Mouse (Mus musculus) layer of hippocampus, postnatal 10 days (tissue): ENCODE measurements around the gene Copz2. TPM values are rescaled to one million over a fixed set of nuclear protein-coding genes. Genes with fewer than 3 reads are reported as not detected.
"Not testable (repeated sequence)": the region's sequence is repeated elsewhere in the genome, so short reads cannot be mapped to it uniquely, and the experiment has no call there.

Experiments used
- DNase-seq, 2 experiments: peaks; one replicate each; pipeline ENCODE4 v3.0.0; 2021; ENCODE audit warnings: low spot score in 2 of 2
- long read RNA-seq: library from polyadenylated mRNA; stranded (forward); transcript quantifications from one replicate; pipeline ENCODE4 v2.0.0, GENCODE M21; 2023
- total RNA-seq, 2 experiments: library from RNA; stranded (reverse); gene quantifications; 2 replicates each; pipeline ENCODE4 v1.2.3; 2021

Gene Copz2
- 1 to 10 TPM; 4.2 to 5.6 TPM for total RNA-seq
- long read RNA-seq, transcript Copz2-201 (9 exons, 930 nt), result major isoform, 10 of 13 reads
- long read RNA-seq, partial matches to known transcripts, result 2 of 13 reads
- long read RNA-seq, other reads (novel, unspliced or antisense), result 1 of 13 reads

DNA sequence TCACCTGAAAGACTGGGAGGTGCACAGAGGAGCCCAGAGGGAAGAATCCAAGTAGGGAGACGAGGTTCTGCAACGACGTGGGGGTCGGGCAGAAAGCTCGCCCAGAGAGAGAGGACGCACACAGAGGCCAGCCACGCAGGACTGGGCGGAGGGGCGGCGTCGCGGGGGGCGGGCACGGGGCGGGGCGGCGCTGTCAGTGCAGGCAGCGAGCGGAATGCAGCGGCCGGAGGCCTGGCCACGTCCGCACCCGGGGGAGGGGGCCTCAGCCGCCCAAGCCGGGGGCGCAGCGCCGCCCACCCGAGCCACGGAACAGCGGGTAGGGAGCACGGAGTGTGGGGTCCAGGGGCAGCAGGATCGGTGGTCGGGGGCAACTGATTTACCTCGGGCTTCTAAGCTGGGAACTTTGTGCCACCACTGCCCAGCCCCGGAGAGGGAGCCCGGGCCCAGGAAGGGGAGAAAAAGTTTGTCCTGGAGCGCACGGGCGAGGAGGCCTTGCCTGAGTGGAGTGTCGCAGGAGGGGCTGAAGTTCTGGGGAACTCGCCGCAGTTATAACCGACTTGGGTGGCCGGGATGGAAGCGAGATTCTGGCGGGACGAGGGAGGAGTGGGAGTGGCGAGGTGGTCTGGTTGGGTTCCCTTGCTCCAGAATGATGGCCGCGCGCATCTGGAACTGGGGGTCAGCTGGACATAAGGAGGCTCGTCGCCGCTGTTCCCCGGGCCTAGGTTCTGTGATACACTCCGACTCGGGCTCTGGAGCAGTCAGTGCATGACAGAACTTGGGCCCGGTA, at the start of gene Copz2:
Gene Copz2, plus strand, starts transcription at position 190 of the 787 bp plus-strand sequence.
- DNase-seq, result no peak

DNA sequence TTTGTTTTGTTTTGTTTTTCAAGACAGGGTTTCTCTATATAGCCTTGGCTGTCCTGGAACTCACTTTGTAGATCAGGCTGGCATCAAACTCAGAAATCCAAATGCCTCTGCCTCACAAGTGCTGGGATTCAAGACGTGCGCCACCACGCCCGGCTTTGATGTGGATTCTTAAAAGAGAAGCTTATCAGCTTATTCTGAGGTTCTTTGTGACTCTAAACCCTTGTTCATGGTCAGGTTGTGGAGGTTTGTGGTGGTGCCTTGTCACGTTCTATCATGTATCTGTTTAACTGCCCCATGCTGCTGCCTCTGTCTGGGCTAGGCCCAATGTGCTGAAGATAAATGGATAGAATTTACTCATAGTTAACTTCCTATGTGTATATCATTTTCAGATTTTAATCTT, 44.1 kb upstream of the Copz2 start:
- DNase-seq, result no peak

DNA sequence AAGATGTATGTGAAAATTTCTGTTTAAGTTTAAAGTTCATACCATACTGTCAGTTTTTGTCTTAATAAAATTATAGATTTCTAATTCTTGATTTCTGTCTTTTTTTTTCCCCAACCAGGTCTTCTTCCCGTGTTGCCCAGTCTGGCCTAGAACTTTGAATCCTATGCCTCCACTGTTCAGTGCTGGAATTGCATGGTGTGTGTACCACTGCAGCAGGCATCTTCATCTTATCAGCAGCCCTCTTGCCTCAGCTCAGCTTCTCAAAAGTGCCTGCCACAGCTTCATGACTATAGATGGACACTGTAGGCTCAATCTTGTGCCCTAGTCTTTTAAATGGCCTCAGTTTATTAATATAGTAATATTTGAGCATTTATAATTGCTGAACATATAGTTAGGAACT, 41.6 kb upstream of the Copz2 start:
- no peak for DNase-seq

- no peak for DNase-seq
Observed at GRCm38 (mm10) chr11:96809562-96810235, 40.0 kb upstream of the Copz2 start.

GRCm38 (mm10) chr11:96811188-96811587, 38.5 kb upstream of the Copz2 start:
- not testable (repeated sequence) for DNase-seq

DNA sequence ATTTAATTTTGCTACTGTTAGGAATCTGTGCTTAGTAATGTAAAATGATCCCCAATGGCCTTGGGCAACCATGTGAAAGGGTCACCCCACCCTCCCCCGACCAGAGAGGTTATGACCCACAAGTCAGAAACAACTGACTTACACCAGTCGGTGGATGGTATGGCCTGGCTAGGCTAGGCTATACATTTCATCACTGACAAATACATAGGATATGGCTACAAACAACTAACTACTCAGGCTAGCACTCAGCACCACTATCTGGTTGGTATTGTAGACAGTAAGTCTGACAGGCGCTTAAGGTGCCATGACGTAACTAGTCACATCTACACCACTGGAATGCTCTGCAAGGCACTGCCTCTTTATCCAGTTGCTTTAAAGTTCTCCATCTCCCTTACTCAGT, 36.2 kb upstream of the Copz2 start:
- no peak for DNase-seq

- DNase-seq, result no peak
Observed at GRCm38 (mm10) chr11:96813920-96814319, 35.8 kb upstream of the Copz2 start.

DNA sequence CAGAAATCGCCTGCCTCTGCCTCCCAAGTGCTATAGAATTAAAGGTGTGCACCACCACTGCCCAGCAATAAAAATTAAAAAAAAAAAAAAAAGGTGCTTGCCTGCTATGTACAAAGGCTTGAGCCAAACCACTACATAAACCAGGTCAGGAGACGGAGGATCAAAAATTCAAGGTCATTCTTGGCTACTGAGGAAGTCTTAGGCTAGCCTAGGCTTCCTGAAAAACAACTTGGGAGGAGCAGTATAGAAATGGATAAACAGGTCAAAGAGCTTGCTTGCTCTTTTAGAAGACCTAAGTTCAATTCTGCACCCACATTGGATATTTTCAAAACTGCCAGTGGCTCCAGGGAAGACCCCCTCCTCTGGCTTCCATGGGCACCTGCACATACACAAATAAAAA, 35.2 kb upstream of the Copz2 start:
- no peak for DNase-seq

GRCm38 (mm10) chr11:96815895-96816294, 33.8 kb upstream of the Copz2 start:
- DNase-seq, result no peak

DNA sequence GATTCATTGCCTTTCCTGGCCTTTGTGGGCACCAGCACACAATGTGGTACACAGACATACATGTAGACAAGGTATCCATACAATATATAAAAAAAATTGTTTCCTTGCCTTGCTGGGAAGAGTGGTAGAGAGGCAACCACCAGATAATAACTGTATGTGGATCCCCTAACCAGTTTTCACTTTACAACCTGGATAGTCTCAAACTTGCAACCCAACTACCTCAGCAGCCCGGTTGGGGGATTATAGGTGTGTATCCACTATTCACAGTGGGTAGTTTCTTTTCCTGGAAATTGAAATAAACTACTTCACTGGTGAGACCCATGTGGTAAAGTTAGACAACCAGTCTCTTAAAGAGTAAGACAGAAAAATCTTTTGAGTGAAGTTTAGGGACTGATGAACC, 33.2 kb upstream of the Copz2 start:
- DNase-seq, result no peak

DNA sequence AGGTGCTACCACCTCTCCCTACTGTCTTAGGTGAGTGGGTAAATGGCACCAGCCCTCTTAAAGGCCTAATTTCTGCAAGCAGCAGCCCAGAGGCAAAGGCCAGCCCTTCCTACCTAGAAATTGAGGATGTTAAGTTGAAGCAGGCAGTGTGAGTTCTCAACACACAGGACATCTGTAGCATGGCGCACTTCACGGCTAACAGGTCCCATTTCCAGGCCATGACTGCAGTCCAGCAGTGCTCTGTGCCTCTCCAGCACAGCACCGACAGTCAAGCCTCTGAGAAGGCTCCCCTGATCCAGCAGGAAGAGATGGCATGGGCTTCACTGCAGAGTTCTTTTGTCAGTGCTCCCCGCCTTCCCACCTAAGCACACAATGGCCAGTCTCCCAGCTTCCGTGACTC, 32.7 kb upstream of the Copz2 start:
- DNase-seq, result no peak

DNA sequence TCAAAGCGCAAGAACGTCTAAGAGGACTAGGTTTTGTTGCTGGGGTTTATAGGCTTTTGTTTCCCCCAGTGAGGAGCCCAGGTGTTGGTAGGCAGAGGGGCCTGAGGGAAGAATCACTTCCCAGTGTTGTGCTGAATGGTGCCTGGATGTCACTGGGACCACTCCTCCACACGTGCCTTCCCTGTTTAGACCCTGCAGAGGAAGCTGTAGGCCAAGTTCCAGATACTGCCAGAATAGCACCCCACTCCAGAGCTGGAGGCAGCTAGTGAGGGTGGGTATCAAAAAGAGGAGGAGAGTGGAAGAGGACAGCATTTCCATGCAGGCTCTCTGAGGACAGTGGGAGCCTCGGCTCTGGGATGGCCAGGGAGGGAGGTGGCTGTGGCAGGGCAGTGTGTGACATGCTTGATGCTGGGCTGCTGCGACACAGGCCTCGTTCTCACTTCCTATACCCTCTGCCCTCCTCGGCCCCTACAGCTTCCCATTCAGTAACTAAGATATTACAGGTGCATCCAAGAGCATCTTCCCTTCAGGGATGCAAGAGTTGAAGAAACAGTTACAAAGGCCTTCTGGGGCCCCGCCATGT, 31.5 kb upstream of the Copz2 start:
- no peak for DNase-seq

- no peak for DNase-seq
Observed at GRCm38 (mm10) chr11:96821956-96822355, 27.7 kb upstream of the Copz2 start.

DNA sequence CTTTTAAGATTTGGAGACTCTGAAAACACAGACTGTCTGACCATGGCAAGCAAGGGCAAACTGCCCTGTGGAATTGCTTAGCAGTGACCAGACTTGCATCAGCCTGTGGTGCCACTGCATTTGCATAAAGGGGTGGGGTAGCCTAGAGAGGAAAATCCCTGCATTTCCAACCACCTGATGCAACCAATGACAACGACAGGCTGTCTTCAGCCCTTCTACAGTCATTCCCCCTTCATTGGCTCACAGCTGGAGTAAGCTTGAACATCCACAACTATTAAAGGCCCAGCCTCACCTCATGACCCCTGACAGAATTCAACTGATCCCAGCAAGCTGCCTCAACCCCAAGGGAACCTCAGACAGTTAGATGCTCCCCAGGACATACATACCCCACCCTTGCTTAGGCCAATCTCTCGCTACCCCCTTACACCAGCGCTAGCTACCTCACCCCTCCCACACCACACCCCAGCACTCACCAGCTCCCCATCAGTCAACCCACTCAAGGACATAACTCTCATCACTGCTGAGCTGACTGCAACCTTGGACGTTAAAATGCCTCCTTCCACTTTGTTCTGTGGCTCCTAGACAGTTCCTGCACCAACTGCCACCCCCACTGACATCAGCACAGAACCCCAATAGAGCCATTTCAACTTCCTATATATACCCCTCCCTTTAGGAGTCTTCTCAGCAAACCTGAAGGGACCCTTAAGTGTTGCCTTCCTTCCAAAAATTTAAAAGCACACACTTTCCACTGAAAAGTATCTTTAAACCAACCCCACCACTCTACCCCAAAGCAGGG, 26.8 kb upstream of the Copz2 start:
- DNase-seq, result no peak

DNA sequence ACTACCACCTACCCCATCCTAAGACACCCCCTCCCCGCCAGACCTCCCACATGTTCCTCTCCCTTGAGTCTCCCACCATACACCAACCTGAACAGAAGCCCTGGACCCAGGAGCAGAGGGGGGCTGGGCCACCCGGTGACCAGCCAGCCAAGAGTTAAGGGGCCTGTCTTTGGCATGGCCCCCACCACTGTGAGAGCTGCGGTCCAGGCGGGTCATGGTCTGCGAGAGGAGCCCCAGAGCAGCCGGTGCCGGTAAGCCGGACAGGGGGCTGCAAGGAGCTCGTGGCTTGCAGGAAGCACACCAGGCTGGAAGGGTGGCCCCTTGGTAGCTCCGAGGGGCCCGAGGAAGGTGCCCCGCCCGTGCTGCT, 26.2 kb upstream of the Copz2 start:
- DNase-seq, result no peak

DNA sequence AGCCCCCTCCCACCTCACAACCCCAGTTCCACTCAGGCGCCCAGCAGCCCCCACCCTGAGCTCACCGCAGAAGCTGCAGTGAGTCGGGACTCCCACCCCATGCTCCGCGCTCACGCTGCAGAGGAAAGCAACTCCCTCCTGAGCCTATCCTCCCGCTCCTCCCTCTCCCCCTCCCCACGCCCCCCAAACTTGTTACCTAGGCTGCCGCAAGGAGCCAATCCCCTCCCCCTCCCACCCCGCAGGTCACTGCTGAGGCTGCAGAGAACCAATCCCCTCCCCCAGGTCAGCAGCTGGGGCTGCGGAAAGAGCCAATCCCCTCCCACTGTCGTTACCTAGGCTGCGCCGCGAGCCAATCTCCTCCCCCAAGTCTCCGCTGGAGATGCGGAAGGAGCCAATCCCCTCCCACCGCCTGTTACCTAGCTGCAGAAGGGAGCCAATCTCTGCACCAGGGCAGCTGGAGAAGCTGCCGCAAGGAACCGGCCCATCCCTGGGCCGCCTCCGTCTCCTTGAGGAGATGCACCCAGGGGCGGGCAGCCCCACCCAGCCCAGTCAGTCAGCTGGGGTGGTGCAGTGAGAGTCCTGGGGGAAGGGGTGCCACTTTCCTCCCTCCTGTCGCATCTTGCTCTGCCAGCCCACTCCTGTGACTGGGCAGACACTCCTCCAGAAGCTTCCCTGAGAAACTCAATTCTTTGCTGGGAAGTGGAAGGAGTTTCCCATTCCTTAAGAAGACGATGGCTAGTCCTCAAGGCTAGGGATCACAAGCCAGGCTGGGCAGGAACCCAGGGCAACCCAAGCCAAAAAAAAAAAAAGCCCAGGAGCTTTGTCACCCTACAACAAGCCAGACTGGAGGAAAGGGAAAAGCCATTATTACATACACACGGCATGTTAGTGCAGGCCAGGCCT, 25.5 kb upstream of the Copz2 start:
- peak; percentile 74 to 82 for DNase-seq

- DNase-seq, result peak; percentile 46 to 60
Observed at GRCm38 (mm10) chr11:96824783-96825495, 24.7 kb upstream of the Copz2 start.

GRCm38 (mm10) chr11:96826481-96826880, 23.2 kb upstream of the Copz2 start:
- no peak for DNase-seq

GRCm38 (mm10) chr11:96827062-96827581, 22.5 kb upstream of the Copz2 start:
- no peak for DNase-seq
